Mouse (Mus musculus) erythroblast, embryonic 14.5 days (primary cell): ENCODE measurements at regions not wholly inside any gene's neighbourhood (a gene's known extent, or its start where the extent isn't known, plus 50 kb on each side); places are given as distances from the start of the nearest gene placed in this dataset.

Experiments used
- H3K27me3 ChIP-seq: 2 replicates; pipeline ENCODE4 v1.6.1; 2012; ENCODE audit warnings: inconsistent platforms; ENCODE audit not compliant: control insufficient read depth
- H3K36me3 ChIP-seq: 2 replicates; pipeline ENCODE4 v1.6.1; 2012; ENCODE audit warnings: mild to moderate bottlenecking, inconsistent platforms; ENCODE audit not compliant: control insufficient read depth
- H3K4me1 ChIP-seq: 2 replicates; pipeline ENCODE4 v1.6.1; 2012; ENCODE audit warnings: inconsistent platforms; ENCODE audit not compliant: control insufficient read depth
- H3K4me3 ChIP-seq: replicated peaks from 2 replicates; pipeline ENCODE3; 2012; ENCODE audit warnings: moderate library complexity, mild to moderate bottlenecking, inconsistent platforms
- H3K9me3 ChIP-seq: 2 replicates; pipeline ENCODE4 v1.6.1; 2012; ENCODE audit warnings: low read length, inconsistent platforms, mixed read lengths; ENCODE audit not compliant: control insufficient read depth
- GATA1 ChIP-seq: IDR thresholded peaks from 2 replicates; pipeline ENCODE4 v1.6.1; 2012; ENCODE audit warnings: low read length, inconsistent platforms, mixed read lengths
- TAL1 ChIP-seq: IDR thresholded peaks from 3 replicates; pipeline ENCODE4 v1.6.1; 2012; ENCODE audit warnings: low read length, inconsistent platforms, mixed read lengths

DNA sequence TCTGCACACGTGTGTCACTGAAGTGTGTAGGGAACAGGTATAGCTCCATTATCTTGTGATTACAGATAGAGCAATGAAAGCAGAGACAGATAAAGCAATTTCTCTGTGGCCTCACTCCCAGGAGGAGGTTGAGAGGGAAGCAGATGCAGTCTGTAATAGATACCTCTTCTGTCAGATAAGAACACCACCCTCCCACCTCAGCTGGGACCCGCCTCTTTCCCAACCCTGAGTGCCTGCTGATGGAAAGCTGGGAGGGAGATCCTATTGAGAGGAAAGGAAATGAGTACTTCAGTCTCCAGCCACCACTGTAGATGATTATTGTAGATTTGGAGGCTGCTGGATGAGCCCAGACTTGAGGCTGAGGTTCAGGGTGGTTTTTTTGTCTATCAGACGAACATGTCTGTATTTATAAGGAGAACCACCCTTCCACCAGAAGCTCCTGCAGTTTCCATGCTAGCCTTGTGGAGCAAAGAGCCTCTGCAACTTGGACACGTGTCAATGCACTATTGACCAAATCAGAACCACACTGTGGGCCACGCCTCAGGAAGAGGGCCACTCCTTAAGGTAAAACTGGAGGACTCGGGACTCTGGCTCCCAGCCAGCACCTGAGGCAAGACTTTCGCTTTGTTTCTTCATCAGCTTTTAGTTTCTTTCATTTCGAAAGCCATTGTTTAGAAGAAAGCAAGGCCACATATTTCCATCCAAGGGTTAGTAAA, 55.3 kb upstream of the Plekha5 start:
- no peaks in the 10 kb centered on the region for H3K27me3 ChIP-seq
- no peaks in the 10 kb centered on the region for H3K4me1 ChIP-seq
- TF ChIP-seq GATA1 (no peak), TAL1 (no peak)
- no peak overlapping the region for H3K4me3 ChIP-seq
- H3K36me3 ChIP-seq = no peaks in the 10 kb centered on the region
- H3K9me3 ChIP-seq = peaks cover 3% of the 10 kb centered on the region; the same call in 1 of the 2 replicates

DNA sequence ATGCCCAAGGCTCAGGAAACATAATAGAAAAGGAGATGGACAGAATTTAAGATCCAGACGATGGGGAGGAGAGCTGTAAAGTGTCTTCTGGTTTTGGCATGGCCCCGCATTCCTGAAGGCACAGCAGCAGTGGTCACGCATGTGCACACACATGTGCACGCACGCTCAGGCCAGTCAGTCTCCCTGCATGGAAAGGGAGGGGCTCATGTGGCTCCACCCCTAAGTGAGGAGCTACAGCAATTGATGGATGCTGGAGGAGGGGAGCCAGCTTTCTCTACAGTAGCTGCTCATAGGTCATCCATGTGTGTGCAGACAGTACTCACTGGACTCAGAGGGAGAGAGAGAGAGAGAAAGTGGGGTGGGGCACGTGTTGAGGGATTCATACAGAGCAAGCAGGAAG, 56.6 kb upstream of the Plekha5 start:
- Histone ChIP-seq H3K36me3 (no peaks in the 10 kb centered on the region), H3K4me3 (no peak overlapping the region), H3K4me1 (no peaks in the 10 kb centered on the region), H3K27me3 (no peaks in the 10 kb centered on the region), H3K9me3 (peaks cover 3% of the 10 kb centered on the region; the same call in 1 of the 2 replicates)
- TF ChIP-seq TAL1 = no peak
- no peak for TF ChIP-seq GATA1

DNA sequence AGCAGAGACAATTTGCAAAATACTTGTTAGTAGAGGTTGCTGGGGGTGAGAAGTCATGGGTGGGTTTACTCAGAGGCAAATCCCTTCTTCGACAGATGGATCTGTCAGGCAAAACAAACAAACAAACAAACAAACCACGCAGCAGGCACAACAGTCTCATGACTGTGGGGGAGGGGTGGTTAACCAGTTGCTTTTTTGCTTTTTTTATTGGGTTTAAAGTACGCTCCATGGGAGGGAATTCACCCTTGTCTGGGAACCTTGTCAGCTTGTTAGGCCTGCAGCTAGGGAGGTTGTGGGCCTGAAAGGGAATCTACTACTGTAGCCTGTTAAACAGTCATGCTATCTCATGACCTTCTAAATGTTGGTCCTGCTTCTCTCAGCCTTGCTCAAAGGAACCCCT, 57.1 kb upstream of the Plekha5 start:
- TF ChIP-seq TAL1 = no peak
- Histone ChIP-seq H3K9me3 (peaks cover 3% of the 10 kb centered on the region; the same call in 1 of the 2 replicates), H3K36me3 (no peaks in the 10 kb centered on the region), H3K4me1 (no peaks in the 10 kb centered on the region), H3K4me3 (no peak overlapping the region), H3K27me3 (no peaks in the 10 kb centered on the region)

DNA sequence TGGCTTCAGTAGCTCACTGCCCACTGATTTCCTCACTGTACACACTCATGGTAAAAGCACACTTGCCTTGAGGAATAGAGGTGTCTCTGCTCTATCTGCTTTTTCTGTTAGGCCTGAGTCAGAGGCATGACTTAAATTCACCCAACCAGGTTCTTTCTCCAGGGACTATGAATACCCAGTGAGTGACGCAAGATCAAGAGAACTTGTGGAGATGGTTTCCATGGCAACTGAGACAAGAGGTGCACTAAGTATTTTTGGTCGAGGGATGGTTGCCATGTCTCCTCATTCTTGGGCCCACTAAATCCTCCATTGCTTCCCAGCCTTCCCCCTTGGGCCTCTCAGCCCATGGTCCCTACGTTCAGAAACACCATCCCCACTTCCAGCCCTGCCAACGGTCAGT, 62.9 kb upstream of the Plekha5 start:
- Histone ChIP-seq H3K36me3 (no peaks in the 10 kb centered on the region), H3K27me3 (no peaks in the 10 kb centered on the region), H3K4me3 (no peak overlapping the region), H3K9me3 (no peaks in the 10 kb centered on the region; the same call in 1 of the 2 replicates), H3K4me1 (no peaks in the 10 kb centered on the region)
- TF ChIP-seq GATA1 (no peak), TAL1 (no peak)

DNA sequence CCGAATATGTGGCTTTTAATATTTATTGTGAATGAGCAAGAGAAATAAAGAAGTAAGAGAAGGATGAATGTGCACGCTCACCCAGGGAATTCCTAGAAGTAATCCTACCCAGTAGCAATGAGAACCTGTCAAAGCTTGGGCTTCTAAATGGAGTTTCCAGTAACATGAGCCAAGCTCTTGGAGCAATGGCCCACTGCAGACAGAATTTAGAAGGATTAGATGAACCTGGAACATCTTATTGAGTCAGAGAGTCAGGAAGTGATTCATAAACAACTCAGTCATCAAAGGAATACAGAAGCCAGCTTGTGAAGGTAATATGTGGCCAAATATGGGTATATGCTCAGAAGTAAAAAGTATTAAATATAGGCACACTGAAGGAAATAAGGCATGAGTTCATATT, 66.0 kb upstream of the Plekha5 start:
- Histone ChIP-seq H3K27me3 (no peaks in the 10 kb centered on the region), H3K36me3 (no peaks in the 10 kb centered on the region), H3K4me1 (no peaks in the 10 kb centered on the region), H3K9me3 (no peaks in the 10 kb centered on the region), H3K4me3 (no peak overlapping the region)
- TF ChIP-seq TAL1 = no peak
- TF ChIP-seq GATA1 = no peak

DNA sequence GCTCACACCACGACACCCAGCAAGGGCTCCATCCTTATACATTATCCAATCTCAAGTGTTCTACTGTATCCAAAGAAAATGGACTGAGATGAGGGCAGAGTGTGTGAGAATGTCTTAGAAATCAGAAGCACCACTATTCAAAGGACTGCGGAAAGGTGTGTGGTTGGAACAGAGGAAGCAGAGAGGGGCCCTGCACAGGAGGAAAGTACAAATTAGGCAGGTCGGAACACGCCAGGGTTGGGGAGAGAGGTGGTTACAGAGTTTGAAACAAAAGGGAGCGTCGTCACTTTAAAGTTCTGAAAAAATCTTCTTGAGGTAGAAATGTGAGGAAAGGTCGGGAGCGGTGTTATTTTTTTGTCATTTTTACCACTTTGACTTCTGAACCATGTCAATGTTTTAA, 66.6 kb upstream of the Plekha5 start:
- TF ChIP-seq GATA1 = no peak
- no peak for TF ChIP-seq TAL1
- Histone ChIP-seq H3K27me3 (no peaks in the 10 kb centered on the region), H3K36me3 (no peaks in the 10 kb centered on the region), H3K4me3 (no peak overlapping the region), H3K4me1 (no peaks in the 10 kb centered on the region), H3K9me3 (no peaks in the 10 kb centered on the region)

DNA sequence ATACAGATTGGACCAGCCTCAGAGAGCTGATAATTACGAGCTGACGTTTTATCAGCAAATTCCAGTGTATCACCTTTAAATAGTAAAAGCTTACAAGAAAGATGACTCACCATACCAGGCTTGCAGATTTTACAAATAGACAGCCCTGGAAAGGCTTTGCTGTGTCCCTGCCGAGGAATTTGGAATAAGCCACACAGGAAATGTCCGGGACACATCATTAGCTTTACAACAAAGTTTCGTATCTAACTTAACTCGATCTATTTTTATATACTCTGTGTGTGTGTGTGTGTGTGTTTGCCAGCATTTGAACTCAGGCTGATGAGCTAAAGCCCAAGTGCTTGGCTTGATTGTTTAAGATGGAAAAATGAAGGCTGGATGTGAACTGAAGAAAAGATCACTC, 69.8 kb upstream of the Plekha5 start:
- Histone ChIP-seq H3K4me1 (no peaks in the 10 kb centered on the region), H3K4me3 (no peak overlapping the region), H3K36me3 (no peaks in the 10 kb centered on the region), H3K27me3 (no peaks in the 10 kb centered on the region), H3K9me3 (no peaks in the 10 kb centered on the region)
- TF ChIP-seq TAL1 (no peak), GATA1 (no peak)

DNA sequence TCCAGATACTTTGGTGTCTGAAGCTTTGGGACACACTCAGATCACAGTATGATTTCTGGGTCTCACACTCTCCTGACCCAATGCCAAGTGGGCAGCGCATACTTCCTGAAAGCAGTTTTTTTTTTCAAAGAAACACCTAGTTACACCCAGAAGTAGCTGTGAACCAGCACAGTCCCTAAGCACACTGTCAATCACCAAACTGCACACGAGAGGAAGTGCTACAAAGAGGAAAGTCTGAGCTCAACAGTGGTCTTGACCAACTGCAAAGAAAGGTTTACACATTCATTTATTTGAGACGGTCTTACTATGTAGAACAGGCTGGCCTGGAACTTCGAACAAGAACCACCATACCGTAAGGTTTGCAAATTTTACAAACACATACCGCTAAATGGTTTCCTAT, 70.2 kb upstream of the Plekha5 start:
- no peaks in the 10 kb centered on the region for H3K4me1 ChIP-seq
- no peaks in the 10 kb centered on the region for H3K36me3 ChIP-seq
- TF ChIP-seq GATA1 = no peak
- H3K4me3 ChIP-seq = no peak overlapping the region
- H3K9me3 ChIP-seq = peaks cover 1% of the 10 kb centered on the region; the same call in 1 of the 2 replicates
- no peaks in the 10 kb centered on the region for H3K27me3 ChIP-seq

DNA sequence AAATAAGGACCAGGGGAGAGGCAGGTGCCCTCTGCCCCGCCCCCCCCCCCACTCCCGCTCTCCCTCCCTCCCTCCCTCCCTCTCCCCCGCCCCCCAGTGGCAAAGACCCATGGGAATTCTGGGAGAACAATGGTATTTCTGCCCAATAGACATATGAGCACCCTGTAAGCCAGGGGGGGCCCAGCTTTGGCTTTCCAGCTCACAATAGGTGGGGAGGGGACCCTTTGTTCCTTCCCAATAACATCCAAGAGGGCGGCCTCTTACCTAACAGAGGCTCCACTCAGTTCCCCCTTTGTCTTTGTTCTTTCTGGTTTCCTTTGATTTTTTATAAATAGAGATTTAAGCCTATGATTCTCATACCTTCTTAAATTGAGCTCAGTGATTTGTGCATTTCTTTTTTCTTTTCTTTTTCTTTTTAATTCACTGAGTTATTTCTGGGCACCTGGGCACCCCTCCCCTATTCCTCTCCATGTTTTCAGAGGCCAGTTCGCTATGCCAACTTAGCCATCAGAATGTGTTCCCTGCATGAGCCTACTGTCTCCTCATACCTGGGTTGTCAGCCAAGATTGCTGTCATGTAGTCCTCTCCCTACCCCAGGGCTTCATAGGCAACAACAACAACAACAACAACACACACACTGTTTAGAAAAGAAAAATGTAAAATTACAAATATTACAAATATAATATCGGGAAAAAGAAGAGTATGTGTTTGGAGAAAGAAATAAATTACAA, 72.3 kb upstream of the Plekha5 start:
- TF ChIP-seq GATA1 = no peak
- TF ChIP-seq TAL1 = no peak
- no peaks in the 10 kb centered on the region for H3K27me3 ChIP-seq
- no peaks in the 10 kb centered on the region for H3K36me3 ChIP-seq
- no peak overlapping the region for H3K4me3 ChIP-seq
- no peaks in the 10 kb centered on the region for H3K4me1 ChIP-seq
- H3K9me3 ChIP-seq = peaks cover 12% of the 10 kb centered on the region; the same call in 1 of the 2 replicates

DNA sequence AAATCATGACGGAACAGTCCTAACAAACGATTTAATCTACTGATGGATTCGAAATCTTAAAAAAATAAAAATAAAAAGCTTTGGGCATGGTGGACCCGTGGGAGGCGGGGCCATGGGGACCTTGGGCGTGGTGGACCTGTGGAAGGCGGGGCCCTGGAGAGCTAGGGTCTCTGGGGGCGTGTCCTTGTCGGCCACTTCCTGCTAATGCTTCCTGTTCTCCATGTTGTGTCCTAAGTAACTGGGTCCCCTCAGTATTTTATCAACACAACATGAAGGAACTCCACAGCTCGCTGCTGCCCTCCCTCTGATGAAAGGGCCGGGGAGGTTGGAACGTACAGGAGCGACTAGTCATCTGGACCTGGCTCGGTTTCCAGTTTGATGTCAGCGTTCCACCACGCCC, 75.3 kb upstream of the Plekha5 start:
- H3K4me1 ChIP-seq = no peaks in the 10 kb centered on the region
- H3K4me3 ChIP-seq = no peak overlapping the region
- peaks cover 22% of the 10 kb centered on the region for H3K9me3 ChIP-seq
- no peaks in the 10 kb centered on the region for H3K36me3 ChIP-seq
- TF ChIP-seq GATA1 (no peak), TAL1 (no peak)
- H3K27me3 ChIP-seq = no peaks in the 10 kb centered on the region
